Mouse (Mus musculus): ENCODE measurements around the gene Gmds. TPM values are rescaled to one million over a fixed set of nuclear protein-coding genes. Genes with fewer than 3 reads are reported as not detected.

Gene Gmds
- total RNA-seq, 1 experiment = 7.3 TPM

- Histone ChIP-seq H3K4me3 (ENCODE audit: insufficient read depth in 1 of 2, low read depth in 1 of 2, low read length in 2 of 2, poor library complexity in 1 of 2, severe bottlenecking in 1 of 2) (no peak overlapping the region), H3K9me3 (ENCODE audit: control insufficient read depth, insufficient read depth, low read depth, low read length) (no peaks in the 10 kb centered on the region), H3K27ac (ENCODE audit: insufficient read depth, low read depth, low read length, poor library complexity, severe bottlenecking) (no peak overlapping the region), H3K36me3 (ENCODE audit: control insufficient read depth, insufficient read depth, low read length, poor library complexity, severe bottlenecking) (no peaks in the 10 kb centered on the region), H3K9ac (ENCODE audit: insufficient read depth, low read depth, low read length, poor library complexity, severe bottlenecking) (no peak overlapping the region), H3K4me1 (ENCODE audit: control insufficient read depth in 2 of 2, insufficient read depth in 2 of 2, low read length in 2 of 2, poor library complexity in 1 of 2) (no peaks in the 10 kb centered on the region)
- in situ Hi-C loops (cut with MboI; ENCODE audit: low sequenced_read_pairs in 2 of 2, unreplicated experiment in 2 of 2) = loop anchor here in 1 of 2 experiments (25.0 kb wide), 1 partner anchor 395 kb away; the partner anchor contains the start of gene Foxc1
- TF ChIP-seq ZC3H11A (IDR thresholded peaks at IDR 0.05; ENCODE audit: borderline replicate concordance, low read depth, low read length) (no peak), ZNF384 (IDR thresholded peaks at IDR 0.05; ENCODE audit: low read depth, low read length) (no peak), CHD2 (IDR thresholded peaks at IDR 0.05; ENCODE audit: low read depth, low read length) (no peak), MAFK (IDR thresholded peaks at IDR 0.05; ENCODE audit: insufficient read depth, low read depth, low read length) (no peak), HCFC1 (IDR thresholded peaks at IDR 0.05; ENCODE audit: borderline replicate concordance, insufficient read depth, low read length) (no peak)
- DNase-seq (ENCODE audit: low read depth, low spot score) = no peak
These were observed 131.2 kb downstream of the Gmds start for GRCm38 (mm10) chr13:32207172-32207908.

GRCm38 (mm10) chr13:32179906-32180305 is 158.6 kb downstream of the Gmds start:
- no peak for DNase-seq (ENCODE audit: low read depth, low spot score)
- Histone ChIP-seq H3K4me1 (ENCODE audit: control insufficient read depth in 2 of 2, insufficient read depth in 2 of 2, low read length in 2 of 2, poor library complexity in 1 of 2) (no peaks in the 10 kb centered on the region), H3K36me3 (ENCODE audit: control insufficient read depth, insufficient read depth, low read length, poor library complexity, severe bottlenecking) (no peaks in the 10 kb centered on the region), H3K27ac (ENCODE audit: insufficient read depth, low read depth, low read length, poor library complexity, severe bottlenecking) (no peak overlapping the region), H3K9me3 (ENCODE audit: control insufficient read depth, insufficient read depth, low read depth, low read length) (no peaks in the 10 kb centered on the region), H3K9ac (ENCODE audit: insufficient read depth, low read depth, low read length, poor library complexity, severe bottlenecking) (no peak overlapping the region), H3K4me3 (ENCODE audit: insufficient read depth in 1 of 2, low read depth in 1 of 2, low read length in 2 of 2, poor library complexity in 1 of 2, severe bottlenecking in 1 of 2) (no peak overlapping the region)
- TF ChIP-seq CHD2 (IDR thresholded peaks at IDR 0.05; ENCODE audit: low read depth, low read length) (no peak), MAFK (IDR thresholded peaks at IDR 0.05; ENCODE audit: insufficient read depth, low read depth, low read length) (no peak), HCFC1 (IDR thresholded peaks at IDR 0.05; ENCODE audit: borderline replicate concordance, insufficient read depth, low read length) (no peak), ZC3H11A (IDR thresholded peaks at IDR 0.05; ENCODE audit: borderline replicate concordance, low read depth, low read length) (no peak), ZNF384 (IDR thresholded peaks at IDR 0.05; ENCODE audit: low read depth, low read length) (no peak)
- in situ Hi-C loops (cut with MboI; ENCODE audit: low sequenced_read_pairs in 2 of 2, unreplicated experiment in 2 of 2) = no loop called here

- Histone ChIP-seq H3K9me3 (ENCODE audit: control insufficient read depth, insufficient read depth, low read depth, low read length) (no peaks in the 10 kb centered on the region), H3K36me3 (ENCODE audit: control insufficient read depth, insufficient read depth, low read length, poor library complexity, severe bottlenecking) (no peaks in the 10 kb centered on the region), H3K9ac (ENCODE audit: insufficient read depth, low read depth, low read length, poor library complexity, severe bottlenecking) (no peak overlapping the region), H3K4me3 (ENCODE audit: insufficient read depth in 1 of 2, low read depth in 1 of 2, low read length in 2 of 2, poor library complexity in 1 of 2, severe bottlenecking in 1 of 2) (no peak overlapping the region), H3K4me1 (ENCODE audit: control insufficient read depth in 2 of 2, insufficient read depth in 2 of 2, low read length in 2 of 2, poor library complexity in 1 of 2) (no peaks in the 10 kb centered on the region), H3K27ac (ENCODE audit: insufficient read depth, low read depth, low read length, poor library complexity, severe bottlenecking) (no peak overlapping the region)
- in situ Hi-C loops (cut with MboI; ENCODE audit: low sequenced_read_pairs in 2 of 2, unreplicated experiment in 2 of 2) = no loop called here
- TF ChIP-seq HCFC1 (IDR thresholded peaks at IDR 0.05; ENCODE audit: borderline replicate concordance, insufficient read depth, low read length) (no peak), ZNF384 (IDR thresholded peaks at IDR 0.05; ENCODE audit: low read depth, low read length) (no peak), CHD2 (IDR thresholded peaks at IDR 0.05; ENCODE audit: low read depth, low read length) (no peak), ZC3H11A (IDR thresholded peaks at IDR 0.05; ENCODE audit: borderline replicate concordance, low read depth, low read length) (no peak), MAFK (IDR thresholded peaks at IDR 0.05; ENCODE audit: insufficient read depth, low read depth, low read length) (no peak)
- DNase-seq (ENCODE audit: low read depth, low spot score) = no peak
These were observed 159.9 kb downstream of the Gmds start for GRCm38 (mm10) chr13:32178682-32179081.

GRCm38 (mm10) chr13:32177852-32178453 is 160.6 kb downstream of the Gmds start:
- in situ Hi-C loops (cut with MboI; ENCODE audit: low sequenced_read_pairs in 2 of 2, unreplicated experiment in 2 of 2) = no loop called here
- H3K9ac ChIP-seq (ENCODE audit: insufficient read depth, low read depth, low read length, poor library complexity, severe bottlenecking) = no peak overlapping the region
- no peak for DNase-seq (ENCODE audit: low read depth, low spot score)
- no peaks in the 10 kb centered on the region for H3K4me1 ChIP-seq (ENCODE audit: control insufficient read depth in 2 of 2, insufficient read depth in 2 of 2, low read length in 2 of 2, poor library complexity in 1 of 2)
- H3K4me3 ChIP-seq (ENCODE audit: insufficient read depth in 1 of 2, low read depth in 1 of 2, low read length in 2 of 2, poor library complexity in 1 of 2, severe bottlenecking in 1 of 2) = no peak overlapping the region
- TF ChIP-seq CHD2 (IDR thresholded peaks at IDR 0.05; ENCODE audit: low read depth, low read length) (no peak), ZNF384 (IDR thresholded peaks at IDR 0.05; ENCODE audit: low read depth, low read length) (no peak), HCFC1 (IDR thresholded peaks at IDR 0.05; ENCODE audit: borderline replicate concordance, insufficient read depth, low read length) (no peak), ZC3H11A (IDR thresholded peaks at IDR 0.05; ENCODE audit: borderline replicate concordance, low read depth, low read length) (no peak), MAFK (IDR thresholded peaks at IDR 0.05; ENCODE audit: insufficient read depth, low read depth, low read length) (no peak)
- no peak overlapping the region for H3K27ac ChIP-seq (ENCODE audit: insufficient read depth, low read depth, low read length, poor library complexity, severe bottlenecking)
- H3K9me3 ChIP-seq (ENCODE audit: control insufficient read depth, insufficient read depth, low read depth, low read length) = no peaks in the 10 kb centered on the region
- H3K36me3 ChIP-seq (ENCODE audit: control insufficient read depth, insufficient read depth, low read length, poor library complexity, severe bottlenecking) = no peaks in the 10 kb centered on the region

Data from ES-E14 (cell line).